Mouse (Mus musculus) forebrain, embryonic 16.5 days (tissue): ENCODE data around the gene Tst. TPM values are rescaled to one million over a fixed set of nuclear protein-coding genes. Genes with fewer than 3 reads are reported as not detected.

Experiments
- ATAC-seq: fragments of 200-750 bp; cut with Nextera tagmentation; 2 replicates; pipeline ENCODE4 v1.8.0; 2017; ENCODE audit warnings: mild to moderate bottlenecking, moderate library complexity
- H3K27ac ChIP-seq: fragments of 300-500 bp; sonication (generic); 2 replicates; pipeline ENCODE4 v1.5.1; 2014; ENCODE audit warnings: low read length, control low read depth
- H3K27me3 ChIP-seq: fragments of 300-500 bp; sonication (generic); replicated peaks from 2 replicates; pipeline ENCODE4 v1.6.1; 2014; ENCODE audit warnings: low read length; ENCODE audit not compliant: control insufficient read depth, insufficient read depth
- H3K36me3 ChIP-seq: fragments of 300-500 bp; sonication (generic); 2 replicates; pipeline ENCODE4 v1.6.1; 2014; ENCODE audit not compliant: control insufficient read depth, insufficient read depth
- H3K4me1 ChIP-seq: fragments of 300-500 bp; sonication (generic); replicated peaks from 2 replicates; pipeline ENCODE4 v1.6.1; 2014; ENCODE audit warnings: low read length; ENCODE audit not compliant: control insufficient read depth, insufficient read depth
- H3K4me2 ChIP-seq: fragments of 300-500 bp; sonication (generic); 2 replicates; pipeline ENCODE4 v1.6.1; 2014; ENCODE audit warnings: mild to moderate bottlenecking, low read length, control low read depth
- H3K4me3 ChIP-seq: fragments of 300-500 bp; sonication (generic); replicated peaks from 2 replicates; pipeline ENCODE4 v1.5.1; 2014; ENCODE audit warnings: mild to moderate bottlenecking, low read length, control low read depth
- H3K9ac ChIP-seq: fragments of 300-500 bp; sonication (generic); replicated peaks from 2 replicates; pipeline ENCODE4 v1.6.1; 2014; ENCODE audit warnings: low read depth, low read length, control low read depth
- H3K9me3 ChIP-seq: fragments of 300-500 bp; sonication (generic); 2 replicates; pipeline ENCODE4 v1.6.1; 2016; ENCODE audit warnings: low read length; ENCODE audit not compliant: control insufficient read depth
- WGBS: fragments of 180-500 bp; shearing (Covaris S2); extraction: QIAGEN DNeasy Blood & Tissue Kit; methylation state at CpG from one replicate; pipeline ENCODE4 v1.1.7; 2014; 5-methylcytosine and 5-hydroxymethylcytosine counted together
- polyA plus RNA-seq: library from polyadenylated mRNA; unstranded; fragments of >200 nt; fragmentation: Nextera tagmentation; extraction: Ambion mirVana; gene quantifications from 2 replicates; pipeline ENCODE4 v1.2.1, GENCODE M21; 2015

The Tst gene
- 25.1 and 28.4 TPM in 2 replicates for polyA plus RNA-seq

DNA sequence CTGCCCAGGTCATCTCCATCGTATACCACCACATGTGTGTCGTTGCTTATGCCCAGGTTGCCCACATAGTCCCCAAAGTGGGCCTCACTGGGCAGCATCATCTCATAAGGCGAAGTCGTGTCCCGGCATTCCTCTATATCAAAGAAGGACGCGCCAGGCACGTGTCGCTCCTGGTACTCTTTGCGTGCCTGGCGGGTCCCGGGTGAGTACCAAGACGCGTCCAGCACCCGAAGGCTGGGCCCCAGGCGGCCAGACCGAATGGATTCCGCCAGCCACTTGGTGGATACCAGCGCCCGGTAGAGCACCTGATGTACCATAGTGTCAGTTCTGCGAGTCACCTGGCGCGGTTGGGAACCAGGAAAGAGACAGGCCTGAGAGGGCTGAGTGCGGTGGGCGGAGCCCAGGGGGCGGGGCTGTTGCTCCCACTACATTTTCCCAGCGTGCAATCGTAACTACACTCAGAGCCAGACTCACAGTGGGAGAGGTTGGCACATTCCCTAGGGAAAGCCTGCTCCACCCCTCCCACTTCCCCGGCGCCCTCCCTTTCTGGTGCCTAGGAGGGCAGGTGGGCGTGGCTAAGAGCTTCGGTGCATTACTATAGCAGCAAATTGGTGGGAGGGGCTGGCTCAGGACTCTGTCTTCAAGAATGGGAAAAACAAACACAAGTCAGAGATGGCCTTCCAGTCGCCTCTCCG lies at the start of gene Tst:
TSS of gene Tst (minus strand) at position 391 of the 695 bp plus-strand sequence.
- 1% methylated on average over 34 of the region's 34 CpGs for WGBS

DNA sequence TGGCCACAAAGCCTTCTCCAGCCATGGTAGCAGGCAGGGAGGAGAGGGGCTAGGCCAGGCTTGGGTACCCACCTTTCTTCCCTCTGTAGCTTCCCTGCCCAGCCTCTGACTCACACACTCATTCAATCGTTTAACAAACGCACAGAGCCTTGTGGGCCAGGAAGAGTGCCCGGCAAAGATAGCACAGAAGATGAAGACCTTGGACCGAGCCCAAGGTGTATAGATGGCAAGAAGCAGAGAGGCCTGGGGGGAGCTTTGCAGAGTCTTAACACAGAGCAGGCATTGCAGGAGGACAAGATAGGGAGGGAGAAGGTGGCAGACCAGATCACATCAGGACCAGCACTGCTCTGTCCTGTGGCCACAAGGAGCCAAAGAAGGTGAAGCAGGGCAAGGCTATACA lies 49.5 kb upstream of the Tst start:
- no peak overlapping the region for H3K4me3 ChIP-seq
- no peak overlapping the region for H3K9ac ChIP-seq
- H3K27ac ChIP-seq = no peak overlapping the region
- 67% methylated on average over 4 of the region's 4 CpGs for WGBS
- H3K36me3 ChIP-seq = no peaks in the 10 kb centered on the region
- H3K4me2 ChIP-seq = no peak overlapping the region
- no peaks in the 10 kb centered on the region for H3K9me3 ChIP-seq
- H3K4me1 ChIP-seq = no peaks in the 10 kb centered on the region
- H3K27me3 ChIP-seq = no peaks in the 10 kb centered on the region
- no peak for ATAC-seq

More for the DNA sequence above, at the start of gene Tst:
- Histone ChIP-seq H3K27ac (peak within 1 kb of the TSS; percentile 97), H3K9ac (peak within 1 kb of the TSS; percentile 90), H3K9me3 (no peaks in the 10 kb centered on the region), H3K4me2 (peak within 1 kb of the TSS; percentile 93), H3K4me3 (peak within 1 kb of the TSS; percentile 86), H3K36me3 (no peaks in the 10 kb centered on the region), H3K27me3 (peaks cover 22% of the 10 kb centered on the region), H3K4me1 (peaks cover 57% of the 10 kb centered on the region)
- peak; percentile 73 for ATAC-seq

DNA sequence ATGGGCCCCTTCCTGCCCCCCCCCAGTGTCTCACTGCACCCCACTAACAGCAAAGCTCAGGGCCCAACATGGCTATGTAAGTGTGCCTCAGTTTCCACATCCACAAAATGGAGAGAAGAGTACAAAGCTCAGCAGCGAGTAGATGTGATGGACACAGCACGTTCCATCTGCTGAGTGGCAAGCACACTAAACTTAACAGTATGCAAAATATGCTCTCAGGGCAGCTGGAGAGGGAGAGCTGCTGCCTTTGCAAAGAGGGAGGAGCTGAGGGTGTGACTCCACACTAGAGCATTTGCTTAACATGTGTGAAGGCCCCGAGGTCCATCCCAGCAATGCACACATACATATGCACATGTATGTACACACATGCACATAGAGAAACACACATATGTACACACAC lies 47.2 kb upstream of the Tst start:
- peaks cover 6% of the 10 kb centered on the region for H3K4me1 ChIP-seq
- H3K4me2 ChIP-seq = no peak overlapping the region
- H3K9me3 ChIP-seq = no peaks in the 10 kb centered on the region
- H3K27ac ChIP-seq = no peak overlapping the region
- no peak overlapping the region for H3K4me3 ChIP-seq
- H3K9ac ChIP-seq = no peak overlapping the region
- WGBS = 90% methylated on average over 3 of the region's 3 CpGs
- no peak for ATAC-seq
- H3K36me3 ChIP-seq = no peaks in the 10 kb centered on the region
- no peaks in the 10 kb centered on the region for H3K27me3 ChIP-seq

DNA sequence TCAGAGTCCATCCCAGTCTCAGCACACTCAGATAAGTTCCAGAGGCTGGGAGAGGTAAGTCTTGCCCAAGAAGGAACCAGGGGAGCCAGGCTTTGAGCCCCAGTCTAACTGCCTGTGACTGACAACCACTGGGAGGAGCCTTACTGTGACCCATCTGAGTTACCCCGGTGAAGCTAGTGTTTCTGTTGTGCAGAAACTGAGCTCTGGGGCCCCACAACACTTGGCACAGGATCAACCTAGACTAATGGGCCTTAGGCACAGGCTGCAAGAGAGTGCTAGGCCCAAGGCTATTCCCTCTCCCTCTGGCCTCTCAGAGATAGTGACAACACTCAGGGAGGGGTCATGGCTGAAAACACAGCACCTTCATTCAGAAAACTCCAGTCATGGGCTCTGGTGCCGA lies 45.5 kb upstream of the Tst start:
- H3K27ac ChIP-seq = no peak overlapping the region
- no peak overlapping the region for H3K4me2 ChIP-seq
- 53% methylated on average over 2 of the region's 2 CpGs for WGBS
- H3K4me3 ChIP-seq = no peak overlapping the region
- no peaks in the 10 kb centered on the region for H3K36me3 ChIP-seq
- H3K9ac ChIP-seq = no peak overlapping the region
- H3K4me1 ChIP-seq = peaks cover 9% of the 10 kb centered on the region
- no peaks in the 10 kb centered on the region for H3K9me3 ChIP-seq
- no peaks in the 10 kb centered on the region for H3K27me3 ChIP-seq
- ATAC-seq = no peak

DNA sequence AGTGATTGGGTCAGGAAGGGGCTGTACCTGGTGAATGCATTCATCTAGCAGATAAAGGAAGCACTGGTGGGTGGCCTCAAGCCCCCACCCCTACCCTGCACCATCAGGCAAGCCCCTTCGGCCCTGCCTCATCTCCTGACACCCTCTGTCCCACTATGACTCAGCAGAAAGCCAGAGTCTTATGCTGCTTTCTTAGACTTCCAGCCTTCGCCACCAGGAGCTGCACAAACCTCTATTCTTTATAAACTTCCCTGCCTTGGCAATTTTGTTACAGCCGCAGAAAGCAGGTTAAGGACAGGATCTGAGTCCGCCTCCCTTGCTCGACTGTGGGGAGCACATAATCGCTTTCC lies 44.7 kb upstream of the Tst start:
- Histone ChIP-seq H3K4me2 (no peak overlapping the region), H3K4me1 (peaks cover 9% of the 10 kb centered on the region), H3K36me3 (no peaks in the 10 kb centered on the region), H3K9ac (no peak overlapping the region), H3K27ac (no peak overlapping the region), H3K9me3 (no peaks in the 10 kb centered on the region), H3K27me3 (no peaks in the 10 kb centered on the region), H3K4me3 (no peak overlapping the region)
- ATAC-seq = no peak
- 83% methylated on average over 6 of the region's 6 CpGs for WGBS

DNA sequence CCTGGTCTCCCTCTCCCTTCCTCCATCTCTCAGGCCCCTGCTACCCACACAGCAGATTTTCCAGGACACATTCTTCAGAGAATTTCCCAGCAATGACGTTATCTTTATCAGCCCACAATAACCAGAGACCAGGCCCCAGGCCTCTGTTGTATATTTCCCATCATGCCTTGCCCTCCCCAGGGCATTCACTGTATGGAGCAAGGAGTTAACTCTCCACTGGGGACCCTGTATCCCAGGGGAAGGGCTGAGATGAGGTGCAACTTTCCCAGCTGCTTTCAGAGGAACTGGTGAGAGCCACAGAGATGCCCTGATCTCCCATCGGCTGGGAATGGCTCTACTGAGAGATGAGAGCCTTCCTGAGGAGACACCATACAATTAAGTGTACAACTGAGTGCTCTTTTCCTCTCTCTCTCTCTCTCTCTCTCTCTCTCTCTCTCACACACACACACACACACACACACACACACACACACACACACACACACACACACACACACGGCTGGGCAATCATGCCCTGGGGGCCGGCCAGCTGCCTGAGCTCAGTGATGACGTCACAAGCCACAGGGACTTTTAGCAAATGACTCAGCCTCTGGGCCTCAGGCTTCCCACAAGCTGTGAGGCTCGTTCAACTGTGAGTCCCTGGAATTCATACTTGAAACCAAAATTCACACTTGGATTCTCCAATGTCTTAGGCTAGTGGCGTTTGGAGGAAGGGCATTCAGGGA lies 44.1 kb upstream of the Tst start:
- no peak for ATAC-seq
- H3K9ac ChIP-seq = no peak overlapping the region
- 34% methylated on average over 7 of the region's 7 CpGs for WGBS
- H3K4me1 ChIP-seq = peaks cover 9% of the 10 kb centered on the region
- no peaks in the 10 kb centered on the region for H3K9me3 ChIP-seq
- H3K4me3 ChIP-seq = no peak overlapping the region
- no peak overlapping the region for H3K4me2 ChIP-seq
- H3K36me3 ChIP-seq = no peaks in the 10 kb centered on the region
- H3K27me3 ChIP-seq = no peaks in the 10 kb centered on the region
- no peak overlapping the region for H3K27ac ChIP-seq

DNA sequence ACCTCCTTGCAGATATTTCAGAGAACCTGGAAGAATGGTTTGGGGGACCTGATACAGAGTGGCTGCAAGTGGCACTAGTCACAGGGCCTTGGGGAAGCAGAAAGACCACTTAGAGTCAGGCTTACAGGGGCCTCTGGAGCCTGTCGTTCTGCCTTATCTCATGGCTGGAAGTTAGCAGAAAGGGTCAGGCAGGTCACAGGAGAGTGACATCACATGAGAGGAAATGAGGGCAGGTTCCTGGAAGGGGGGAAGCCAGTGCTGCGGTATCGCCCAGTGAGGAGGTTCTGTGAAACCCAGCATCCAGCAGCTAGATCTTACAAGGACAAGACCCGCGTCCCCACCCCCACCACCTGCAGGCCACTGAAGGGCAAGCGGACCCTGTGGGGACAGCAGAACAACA lies 43.4 kb upstream of the Tst start:
- 81% methylated on average over 6 of the region's 6 CpGs for WGBS
- Histone ChIP-seq H3K27me3 (no peaks in the 10 kb centered on the region), H3K36me3 (no peaks in the 10 kb centered on the region), H3K27ac (no peak overlapping the region), H3K9me3 (no peaks in the 10 kb centered on the region), H3K4me2 (no peak overlapping the region), H3K9ac (no peak overlapping the region), H3K4me3 (no peak overlapping the region), H3K4me1 (peaks cover 9% of the 10 kb centered on the region)
- ATAC-seq = no peak

DNA sequence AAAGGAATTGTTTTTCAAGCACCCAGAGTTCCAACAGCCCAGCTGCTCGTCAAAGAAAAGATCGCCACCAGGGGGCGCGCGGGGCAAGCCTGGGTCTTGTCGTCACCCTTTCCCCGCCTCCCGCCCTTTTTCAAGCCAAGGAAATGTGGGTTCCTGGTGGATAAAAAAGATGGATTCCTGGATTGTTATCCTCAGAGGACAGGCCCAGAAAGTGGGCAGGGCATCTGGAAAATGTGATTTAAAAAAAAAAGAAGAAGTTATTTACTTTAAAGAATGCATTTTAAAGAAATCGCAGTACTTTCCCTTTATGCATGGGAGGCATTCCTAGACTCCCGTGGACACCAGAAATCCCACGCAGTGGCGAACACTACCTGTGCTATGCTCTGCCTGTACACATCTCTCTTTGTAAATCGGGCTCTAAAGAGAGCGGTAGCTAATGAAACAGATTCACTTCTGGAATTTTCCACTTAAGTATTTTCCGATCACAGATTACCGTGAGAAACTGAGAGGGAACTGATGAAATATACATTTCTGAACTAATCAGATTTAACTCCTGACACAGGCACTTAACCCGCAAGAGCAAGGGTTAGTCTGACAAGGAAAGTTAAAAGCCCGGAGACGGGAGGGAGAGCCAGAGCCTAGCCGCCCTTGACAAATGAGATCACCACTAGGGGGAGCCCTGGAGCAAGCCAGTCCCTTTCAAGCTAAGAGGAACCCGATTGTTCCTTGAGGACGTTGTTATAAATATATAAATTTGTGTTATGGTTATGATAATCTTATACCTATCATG lies 42.2 kb upstream of the Tst start:
- Histone ChIP-seq H3K9me3 (no peaks in the 10 kb centered on the region), H3K9ac (peak overlapping the region; percentile 44), H3K36me3 (no peaks in the 10 kb centered on the region), H3K27me3 (no peaks in the 10 kb centered on the region), H3K4me3 (peak overlapping the region; percentile 39), H3K4me1 (peaks cover 9% of the 10 kb centered on the region), H3K27ac (peak overlapping the region; percentile 66), H3K4me2 (peak overlapping the region; percentile 72)
- peak; percentile 78 for ATAC-seq
- under 1% methylated on average over 22 of the region's 22 CpGs for WGBS

DNA sequence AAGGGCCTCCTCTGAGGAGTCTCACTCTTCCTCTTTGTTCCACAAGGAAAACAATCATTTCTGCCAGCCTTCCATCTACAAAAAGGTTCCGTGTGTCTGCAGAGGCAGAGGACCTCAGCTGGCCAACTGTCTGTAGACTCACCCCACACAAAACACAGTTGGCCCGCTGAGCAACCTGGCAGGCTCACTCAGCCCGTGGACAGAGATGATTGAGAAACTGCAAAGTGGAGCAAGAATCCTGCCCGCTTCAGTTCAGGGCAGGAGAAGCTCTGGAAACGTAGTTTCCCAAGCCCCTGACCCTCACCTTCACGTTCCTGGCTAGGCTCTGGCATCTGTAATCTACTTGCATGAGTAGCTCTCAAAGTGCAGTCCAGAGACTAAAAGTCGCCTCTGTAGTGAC lies 41.4 kb upstream of the Tst start:
- no peak overlapping the region for H3K4me2 ChIP-seq
- H3K9me3 ChIP-seq = no peaks in the 10 kb centered on the region
- H3K27me3 ChIP-seq = no peaks in the 10 kb centered on the region
- peaks cover 9% of the 10 kb centered on the region for H3K4me1 ChIP-seq
- no peak overlapping the region for H3K4me3 ChIP-seq
- H3K27ac ChIP-seq = no peak overlapping the region
- WGBS = 41% methylated on average over 7 of the region's 7 CpGs
- H3K9ac ChIP-seq = no peak overlapping the region
- ATAC-seq = no peak
- H3K36me3 ChIP-seq = no peaks in the 10 kb centered on the region
